Mouse (Mus musculus) spleen, embryonic (tissue): ENCODE measurements around the gene Dctn2.

Source experiments
- CTCF ChIA-PET: fragments of 350-600 bp; sonication (Branson Sonifier 250); formaldehyde crosslinking; loops from one replicate; lab custom pipeline; 2022; lab: Charles Lee

Gene Dctn2

GRCm38 (mm10) chr10:127262548-127263398, 3.4 kb upstream of the Dctn2 start, which contains the start of gene Kif5a:
Gene Kif5a, minus strand, starts transcription at chr10:127263348.
- CTCF ChIA-PET = no interaction called here

GRCm38 (mm10) chr10:127263631-127264030, 2.5 kb upstream of the Dctn2 start:
- CTCF ChIA-PET = interaction anchor here (0.7 kb wide), 1 partner anchor 67 kb away, joined by 5 read pairs; no protein-coding TSS in a partner anchor

GRCm38 (mm10) chr10:127264336-127264735, 1.8 kb upstream of the Dctn2 start:
- CTCF ChIA-PET = no interaction called here

GRCm38 (mm10) chr10:127264971-127265370, 1.2 kb upstream of the Dctn2 start:
- CTCF ChIA-PET = no interaction called here

GRCm38 (mm10) chr10:127265727-127266111, 449 bp upstream of the Dctn2 start:
- CTCF ChIA-PET = interaction anchor here (0.7 kb wide), 1 partner anchor 72 kb away, joined by 3 read pairs; no protein-coding TSS in a partner anchor

GRCm38 (mm10) chr10:127267318-127267717, 1.1 kb downstream of the Dctn2 start:
- CTCF ChIA-PET = no interaction called here

- CTCF ChIA-PET = no interaction called here
Observed at GRCm38 (mm10) chr10:127268401-127268800, 2.2 kb downstream of the Dctn2 start.

- CTCF ChIA-PET = no interaction called here
Observed at GRCm38 (mm10) chr10:127269036-127269435, 2.9 kb downstream of the Dctn2 start.

GRCm38 (mm10) chr10:127269884-127270283, 3.7 kb downstream of the Dctn2 start:
- CTCF ChIA-PET = no interaction called here

GRCm38 (mm10) chr10:127272371-127272770, 6.2 kb downstream of the Dctn2 start:
- CTCF ChIA-PET = no interaction called here

GRCm38 (mm10) chr10:127274261-127275022, 8.3 kb downstream of the Dctn2 start:
- CTCF ChIA-PET = no interaction called here

GRCm38 (mm10) chr10:127279730-127280129, 13.6 kb downstream of the Dctn2 start:
- CTCF ChIA-PET = interaction anchor here (0.7 kb wide), 1 partner anchor 78 kb away, joined by 4 read pairs; no protein-coding TSS in a partner anchor

- CTCF ChIA-PET = no interaction called here
Observed at GRCm38 (mm10) chr10:127281316-127281715, 15.1 kb downstream of the Dctn2 start.

GRCm38 (mm10) chr10:127282620-127283215, 16.6 kb downstream of the Dctn2 start:
- CTCF ChIA-PET = no interaction called here

- CTCF ChIA-PET = interaction anchor here (0.6 kb wide), 1 partner anchor 837 kb away, joined by 9 read pairs; no protein-coding TSS in a partner anchor
Observed at GRCm38 (mm10) chr10:127284105-127284622, 18.0 kb downstream of the Dctn2 start.

- CTCF ChIA-PET = interaction anchor here (0.6 kb wide), 1 partner anchor 837 kb away, joined by 9 read pairs; no protein-coding TSS in a partner anchor
Observed at GRCm38 (mm10) chr10:127284724-127285500, 18.7 kb downstream of the Dctn2 start.

GRCm38 (mm10) chr10:127285644-127286043, 19.5 kb downstream of the Dctn2 start:
- CTCF ChIA-PET = interaction anchor here (0.6 kb wide), 1 partner anchor 9 kb away, joined by 3 read pairs; no protein-coding TSS in a partner anchor

GRCm38 (mm10) chr10:127286194-127286593, 20.0 kb downstream of the Dctn2 start:
- CTCF ChIA-PET = interaction anchor here (0.6 kb wide), 1 partner anchor 8 kb away, joined by 3 read pairs; no protein-coding TSS in a partner anchor

- CTCF ChIA-PET = no interaction called here
Observed at GRCm38 (mm10) chr10:127286730-127287129, 20.6 kb downstream of the Dctn2 start.

- CTCF ChIA-PET = no interaction called here
Observed at GRCm38 (mm10) chr10:127287271-127287935, 21.2 kb downstream of the Dctn2 start.
